Comparison of ENCODE assay signal across 12 mouse cellular contexts in genomic region chr7:73553160-73553559, GRCm38 (mm10). TPM values are rescaled to one million over a fixed set of nuclear protein-coding genes. Genes with fewer than 3 reads are reported as not detected.
A peak's percentile ranks its signal among the peaks of the same experiment; 100 is the strongest.
DNase-seq lines count a peak whose midpoint lies in the region; ATAC-seq and TF ChIP-seq lines count a peak whose summit lies in the region.
"Had no signal": no experiment of that assay in that cellular context is flagged by ENCODE, and none has a peak within 500 bp of the region (broad histone marks: within the 10 kb centered on the region; RNA-seq: fewer than 3 reads in every experiment).

No protein-coding gene starts in this region.

- no peak for ATAC-seq in forebrain, embryonic 15.5 days (replicated peaks)
- ATAC-seq in forebrain, embryonic 12.5 days (ENCODE audit: low FRiP score) = no peak
- ATAC-seq in liver, postnatal 0 days = no peak
- no peak for ATAC-seq in liver, embryonic 11.5 days (replicated peaks; ENCODE audit: low FRiP score)
- ATAC-seq in hindbrain, embryonic 13.5 days (ENCODE audit: low FRiP score) = no peak

- TF ChIP-seq POLR2A in myocyte (IDR thresholded peaks at IDR 0.05; ENCODE audit: insufficient read length, low read depth) = no peak

- H3K79me2 ChIP-seq in myocyte (ENCODE audit: control insufficient read depth, insufficient read depth) = peaks cover 94% of the 10 kb centered on the region

- peak overlapping the region; percentile 20; the same call in 1 of the 2 replicates for H3K4me3 ChIP-seq in forebrain, embryonic 15.5 days
- H3K4me3 ChIP-seq in forebrain, embryonic 12.5 days (replicated peaks) = no peak overlapping the region
- H3K4me3 ChIP-seq in liver, postnatal 0 days (ENCODE audit: low read depth, low read length) = no peak overlapping the region
- H3K4me3 ChIP-seq in liver, embryonic 11.5 days (ENCODE audit: low read depth, low read length) = no peak overlapping the region
- H3K4me3 ChIP-seq in hindbrain, embryonic 13.5 days = no peak overlapping the region
- peak overlapping the region; percentile 13 for H3K4me3 ChIP-seq in myocyte

- H3ac ChIP-seq in myocyte (ENCODE audit: control insufficient read depth, insufficient read length) = no peak overlapping the region

- H3K9ac ChIP-seq in forebrain, embryonic 15.5 days (replicated peaks) = no peak overlapping the region
- no peak overlapping the region for H3K9ac ChIP-seq in forebrain, embryonic 12.5 days
- no peak overlapping the region for H3K9ac ChIP-seq in liver, postnatal 0 days (replicated peaks)
- no peak overlapping the region for H3K9ac ChIP-seq in liver, embryonic 11.5 days (ENCODE audit: low read depth, low read length)
- no peak overlapping the region for H3K9ac ChIP-seq in hindbrain, embryonic 13.5 days

- TF ChIP-seq EP300 in liver, postnatal 0 days (IDR thresholded peaks at IDR 0.05; ENCODE audit: low read depth) = no peak

- no peak for DNase-seq in liver, postnatal 0 days
- no peak for DNase-seq in liver, embryonic 11.5 days (ENCODE audit: low spot score)
- no peak for DNase-seq in gastrocnemius, adult 18-20 months (ENCODE audit: low spot score)
- DNase-seq in ovary, adult 18-20 months (ENCODE audit: low spot score) = no peak
- DNase-seq: B cell, adult 2 months; gastrocnemius, postnatal 10 days; kidney, adult 8-10 months; left cerebral cortex, postnatal 4 days had no signal

- H3K9me3 ChIP-seq in forebrain, embryonic 15.5 days = no peaks in the 10 kb centered on the region
- no peaks in the 10 kb centered on the region for H3K9me3 ChIP-seq in forebrain, embryonic 12.5 days
- no peaks in the 10 kb centered on the region for H3K9me3 ChIP-seq in liver, postnatal 0 days (ENCODE audit: low read length)
- no peaks in the 10 kb centered on the region for H3K9me3 ChIP-seq in liver, embryonic 11.5 days (ENCODE audit: control insufficient read depth, low read length)
- no peaks in the 10 kb centered on the region for H3K9me3 ChIP-seq in hindbrain, embryonic 13.5 days

- WGBS in forebrain, embryonic 15.5 days = 39% methylated on average over 2 of the region's 2 CpGs
- WGBS in forebrain, embryonic 12.5 days = 74% methylated on average over 2 of the region's 2 CpGs
- 56% methylated on average over 2 of the region's 2 CpGs for WGBS in liver, postnatal 0 days (ENCODE audit: insufficient replicate concordance)
- WGBS in liver, embryonic 11.5 days = 79% methylated on average over 2 of the region's 2 CpGs
- 50% methylated on average over 2 of the region's 2 CpGs for whole genome bisulfite sequencing in hindbrain, embryonic 13.5 days

- peaks cover 19% of the 10 kb centered on the region for H3K36me3 ChIP-seq in forebrain, embryonic 15.5 days
- peaks cover 25% of the 10 kb centered on the region for H3K36me3 ChIP-seq in forebrain, embryonic 12.5 days (replicated peaks)
- peaks cover 34% of the 10 kb centered on the region for H3K36me3 ChIP-seq in liver, postnatal 0 days (replicated peaks; ENCODE audit: insufficient read depth, low read length)
- peaks cover 14% of the 10 kb centered on the region for H3K36me3 ChIP-seq in liver, embryonic 11.5 days (ENCODE audit: control insufficient read depth, insufficient read depth, low read length)
- H3K36me3 ChIP-seq in hindbrain, embryonic 13.5 days = peaks cover 16% of the 10 kb centered on the region
- peaks cover 40% of the 10 kb centered on the region for H3K36me3 ChIP-seq in myocyte (ENCODE audit: control insufficient read depth, insufficient read depth)

- no peak for TF ChIP-seq CTCF in liver, postnatal 0 days (IDR thresholded peaks at IDR 0.05; ENCODE audit: low read depth)

- no peaks in the 10 kb centered on the region for H3K27me3 ChIP-seq in forebrain, embryonic 15.5 days
- no peaks in the 10 kb centered on the region for H3K27me3 ChIP-seq in forebrain, embryonic 12.5 days
- no peaks in the 10 kb centered on the region for H3K27me3 ChIP-seq in liver, postnatal 0 days (ENCODE audit: insufficient read depth, low read length)
- no peaks in the 10 kb centered on the region for H3K27me3 ChIP-seq in liver, embryonic 11.5 days (replicated peaks; ENCODE audit: control insufficient read depth, insufficient read depth, low read length)
- H3K27me3 ChIP-seq in hindbrain, embryonic 13.5 days = no peaks in the 10 kb centered on the region
- H3K27me3 ChIP-seq in myocyte (ENCODE audit: control insufficient read depth, insufficient read depth, insufficient read length) = no peaks in the 10 kb centered on the region

- H3K4me1 ChIP-seq in forebrain, embryonic 15.5 days = peaks cover 24% of the 10 kb centered on the region
- peaks cover 13% of the 10 kb centered on the region for H3K4me1 ChIP-seq in forebrain, embryonic 12.5 days
- H3K4me1 ChIP-seq in liver, postnatal 0 days (ENCODE audit: insufficient read depth) = peaks cover 6% of the 10 kb centered on the region
- H3K4me1 ChIP-seq in liver, embryonic 11.5 days (replicated peaks; ENCODE audit: control insufficient read depth, insufficient read depth, low read length) = peaks cover 11% of the 10 kb centered on the region
- peaks cover 18% of the 10 kb centered on the region for H3K4me1 ChIP-seq in hindbrain, embryonic 13.5 days (replicated peaks)

- peak overlapping the region; percentile 40 for H3K4me2 ChIP-seq in forebrain, embryonic 15.5 days (replicated peaks)
- no peak overlapping the region for H3K4me2 ChIP-seq in forebrain, embryonic 12.5 days
- peak overlapping the region; percentile 52; the same call in 1 of the 2 replicates for H3K4me2 ChIP-seq in liver, postnatal 0 days (ENCODE audit: low read depth, low read length)
- H3K4me2 ChIP-seq in liver, embryonic 11.5 days = no peak overlapping the region
- peak overlapping the region; percentile 53 for H3K4me2 ChIP-seq in hindbrain, embryonic 13.5 days
- peak overlapping the region; percentile 95 for H3K4me2 ChIP-seq in myocyte (ENCODE audit: low read depth)

- H3K27ac ChIP-seq in forebrain, embryonic 15.5 days (replicated peaks) = no peak overlapping the region
- H3K27ac ChIP-seq in forebrain, embryonic 12.5 days = no peak overlapping the region
- no peak overlapping the region for H3K27ac ChIP-seq in liver, postnatal 0 days (ENCODE audit: low read depth)
- H3K27ac ChIP-seq in liver, embryonic 11.5 days (ENCODE audit: low read depth, low read length) = no peak overlapping the region
- no peak overlapping the region for H3K27ac ChIP-seq in hindbrain, embryonic 13.5 days

TF ChIP-seq in myocyte, 11 proteins besides CTCF, POLR2A, EP300 and RAD21:
- TF ChIP-seq CEBPB (IDR thresholded peaks at IDR 0.05; ENCODE audit: insufficient read depth, poor library complexity, severe bottlenecking) = peak; percentile 56; the same call in 1 of the 2 replicates
- TF ChIP-seq TCF12 (IDR thresholded peaks at IDR 0.05; ENCODE audit: insufficient read depth, poor library complexity, severe bottlenecking) = no peak

RNA-seq across cellular contexts. Expression of gene Chd2, which starts 11.5 kb away (rescaled TPM):
- 58.0 and 67.1 TPM in 2 replicates for polyA plus RNA-seq in forebrain, embryonic 15.5 days (2015; fragmentation: Nextera tagmentation; extraction: Ambion mirVana)
- polyA plus RNA-seq in forebrain, embryonic 12.5 days (2016; fragmentation: Nextera tagmentation; extraction: Ambion mirVana) = 69.4 and 78.8 TPM in 2 replicates
- polyA plus RNA-seq in liver, postnatal 0 days (2015; fragmentation: Nextera tagmentation; extraction: Ambion mirVana) = 14.1 and 17.2 TPM in 2 replicates
- 30.9 and 34.5 TPM in 2 replicates for polyA plus RNA-seq in liver, embryonic 11.5 days (2014; fragmentation: Nextera tagmentation; extraction: Ambion mirVana)
- polyA plus RNA-seq in hindbrain, embryonic 13.5 days (2015; fragmentation: Nextera tagmentation; extraction: Ambion mirVana) = 44.7 and 53.5 TPM in 2 replicates
- polyA plus RNA-seq in myocyte (2012; fragmentation: generic; extraction: Trizol) = 7.9 TPM
- 10 to 100 TPM; 29.8 to 39.6 TPM for total RNA-seq in gastrocnemius, adult 18-20 months (2021)

Comparison
In these comparisons a context has a peak if more than half of its experiments do, and no peak if none do; other contexts are left out.
1. H3K4me2 ChIP-seq: peak in forebrain, embryonic 15.5 days (single experiment), liver, postnatal 0 days (single experiment), hindbrain, embryonic 13.5 days (single experiment) and myocyte (single experiment); none in forebrain, embryonic 12.5 days (single experiment) and liver, embryonic 11.5 days (single experiment).
2. H3K4me3 ChIP-seq: peak in forebrain, embryonic 15.5 days (single experiment) and myocyte (single experiment); none in forebrain, embryonic 12.5 days (single experiment), liver, postnatal 0 days (single experiment), liver, embryonic 11.5 days (single experiment) and hindbrain, embryonic 13.5 days (single experiment).